ENCODE assay signal across 10 mouse cellular contexts in genomic region chr2:35640576-35640975, GRCm38 (mm10).
DNase-seq lines count a peak whose midpoint lies in the region; ATAC-seq lines count a peak whose summit lies in the region.
"Had no signal": no experiment of that assay in that cellular context is flagged by ENCODE, and none has a peak within 500 bp of the region (broad histone marks: within the 10 kb centered on the region; RNA-seq: fewer than 3 reads in every experiment).

No protein-coding gene starts in this region.

- no peak overlapping the region for H3K9ac ChIP-seq in kidney, embryonic 14.5 days (ENCODE audit: low read depth, low read length)
- H3K9ac ChIP-seq in forebrain, embryonic 11.5 days (ENCODE audit: low read length): no peak overlapping the region

- H3K4me2 ChIP-seq in kidney, embryonic 14.5 days (replicated peaks; ENCODE audit: low read depth, low read length): no peak overlapping the region
- H3K4me2 ChIP-seq in forebrain, embryonic 11.5 days (ENCODE audit: low read depth, low read length, severe bottlenecking): no peak overlapping the region

- peak; percentile 32 for DNase-seq in kidney, adult 11 months
- DNase-seq in frontal cortex, postnatal 36 days (ENCODE audit: low spot score in 2 of 2): peak; percentile 82 to 91
- DNase-seq in layer of hippocampus, postnatal 36 days: peak; percentile 64 to 72
- DNase-seq in right cerebral cortex, postnatal 10 days (ENCODE audit: low spot score in 2 of 2): peak; percentile 91 to 94
- DNase-seq in T-cell, adult 2 months (ENCODE audit: low spot score): no peak
- no peak for DNase-seq in forebrain, embryonic 11.5 days (ENCODE audit: low spot score)
- no peak for DNase-seq in midbrain, embryonic 10.5 days (ENCODE audit: low spot score)

- no peaks in the 10 kb centered on the region for H3K27me3 ChIP-seq in kidney, embryonic 14.5 days (ENCODE audit: control insufficient read depth, insufficient read depth, low read length)
- no peaks in the 10 kb centered on the region for H3K27me3 ChIP-seq in forebrain, embryonic 11.5 days (ENCODE audit: control insufficient read depth, insufficient read depth, low read length)
- H3K27me3 ChIP-seq in midbrain, embryonic 10.5 days (ENCODE audit: low read depth, poor library complexity, severe bottlenecking): no peaks in the 10 kb centered on the region

- no peak for ATAC-seq in kidney, embryonic 14.5 days (ENCODE audit: low FRiP score, low TSS enrichment)
- ATAC-seq in forebrain, embryonic 11.5 days (replicated peaks; ENCODE audit: low FRiP score): no peak

- H3K36me3 ChIP-seq in kidney, embryonic 14.5 days (ENCODE audit: control insufficient read depth, insufficient read depth, low read length): peaks cover 17% of the 10 kb centered on the region
- no peaks in the 10 kb centered on the region for H3K36me3 ChIP-seq in forebrain, embryonic 11.5 days (ENCODE audit: control insufficient read depth, insufficient read depth, low read length)
- peaks cover 22% of the 10 kb centered on the region for H3K36me3 ChIP-seq in midbrain, embryonic 10.5 days

- no peaks in the 10 kb centered on the region for H3K4me1 ChIP-seq in kidney, embryonic 14.5 days (ENCODE audit: control insufficient read depth, insufficient read depth, low read length)
- no peaks in the 10 kb centered on the region for H3K4me1 ChIP-seq in forebrain, embryonic 11.5 days (replicated peaks; ENCODE audit: control insufficient read depth, insufficient read depth, low read length)
- peaks cover 6% of the 10 kb centered on the region; the same call in 1 of the 2 replicates for H3K4me1 ChIP-seq in midbrain, embryonic 10.5 days

- WGBS in kidney, embryonic 14.5 days: 66% methylated on average over 13 of the region's 13 CpGs
- 89% methylated on average over 13 of the region's 13 CpGs for WGBS in forebrain, embryonic 11.5 days
- 86% methylated on average over 13 of the region's 13 CpGs for WGBS in midbrain, embryonic 10.5 days

- no peak overlapping the region for H3K4me3 ChIP-seq in kidney, embryonic 14.5 days (ENCODE audit: low read length)
- no peak overlapping the region for H3K4me3 ChIP-seq in forebrain, embryonic 11.5 days (ENCODE audit: low read depth, low read length)
- no peak overlapping the region for H3K4me3 ChIP-seq in midbrain, embryonic 10.5 days
- H3K4me3 ChIP-seq: erythroblast, embryonic 14.5 days; myocyte had no signal

- no peaks in the 10 kb centered on the region for H3K9me3 ChIP-seq in kidney, embryonic 14.5 days (ENCODE audit: control insufficient read depth, low read length)
- H3K9me3 ChIP-seq in forebrain, embryonic 11.5 days (ENCODE audit: control insufficient read depth, low read length): no peaks in the 10 kb centered on the region
- H3K9me3 ChIP-seq in midbrain, embryonic 10.5 days (replicated peaks): no peaks in the 10 kb centered on the region

- no peak overlapping the region for H3K27ac ChIP-seq in kidney, embryonic 14.5 days (ENCODE audit: low read depth, low read length)
- no peak overlapping the region for H3K27ac ChIP-seq in forebrain, embryonic 11.5 days (ENCODE audit: low read depth, low read length)
- H3K27ac ChIP-seq in midbrain, embryonic 10.5 days (replicated peaks): no peak overlapping the region

Comparison
In these comparisons a context has a peak if more than half of its experiments do, and no peak if none do; other contexts are left out.
1. DNase-seq: peak in kidney, adult 11 months (single experiment), frontal cortex, postnatal 36 days (2 of 2), layer of hippocampus, postnatal 36 days (2 of 2) and right cerebral cortex, postnatal 10 days (2 of 2); none in T-cell, adult 2 months (single experiment), forebrain, embryonic 11.5 days (single experiment) and midbrain, embryonic 10.5 days (single experiment).